Mouse (Mus musculus): ENCODE results near the gene H2-K1.

Gene H2-K1

DNA sequence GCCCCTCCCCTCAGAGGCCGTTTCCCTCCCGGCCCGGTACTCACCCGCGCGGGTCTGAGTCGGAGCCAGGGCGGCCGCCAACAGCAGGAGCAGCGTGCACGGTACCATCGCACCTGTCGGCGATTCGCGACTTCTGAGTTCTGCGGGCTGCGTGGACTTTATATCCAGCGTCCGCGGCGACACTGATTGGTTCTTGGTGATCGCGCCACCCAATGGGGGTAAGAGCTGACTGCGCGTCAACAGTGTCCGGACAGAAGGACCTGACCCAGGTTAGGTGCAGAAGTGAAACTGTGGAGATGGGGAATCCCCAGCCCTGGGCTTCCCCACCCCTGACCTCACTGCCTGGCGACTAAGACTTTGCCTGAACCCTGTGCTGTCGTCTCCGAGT lies at the start of gene H2-K1:
Gene H2-K1 (minus strand): TSS at position 198 of the 388 bp plus-strand sequence.
- peak; percentile 73 for DNase-seq (ENCODE audit: low spot score)

- no peak for DNase-seq (ENCODE audit: low spot score)
Observed at GRCm38 (mm10) chr17:34047404-34048050, 47.4 kb upstream of the H2-K1 start.

DNA sequence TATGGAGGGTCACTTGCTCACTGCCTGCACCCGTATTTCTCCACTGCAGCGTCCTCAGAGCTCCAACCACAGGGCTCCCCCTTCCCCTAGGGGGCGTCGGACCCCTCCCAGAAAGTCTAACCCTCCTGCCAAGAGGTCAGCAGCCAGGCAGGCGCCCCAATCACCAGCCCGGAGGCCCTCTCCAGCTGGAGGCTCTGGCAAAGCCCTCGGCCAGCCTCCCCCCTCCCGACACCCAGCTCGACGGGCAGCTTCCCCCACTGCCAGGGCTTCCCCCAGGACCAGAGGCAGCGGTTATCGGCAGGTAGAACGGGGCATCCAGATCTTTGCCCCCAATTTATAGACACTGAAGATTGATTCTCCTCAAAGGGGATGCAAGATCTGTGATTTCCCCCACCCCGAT lies 45.8 kb upstream of the H2-K1 start:
- DNase-seq (ENCODE audit: low spot score) = no peak

GRCm38 (mm10) chr17:34039562-34040450 lies 39.7 kb upstream of the H2-K1 start:
- DNase-seq (ENCODE audit: low spot score) = no peak

- DNase-seq (ENCODE audit: low spot score) = no peak
Observed at GRCm38 (mm10) chr17:34038878-34039561, 38.9 kb upstream of the H2-K1 start, which contains the start of gene Col11a2. Col11a2 (plus strand) TSS chr17:34039437.

DNA sequence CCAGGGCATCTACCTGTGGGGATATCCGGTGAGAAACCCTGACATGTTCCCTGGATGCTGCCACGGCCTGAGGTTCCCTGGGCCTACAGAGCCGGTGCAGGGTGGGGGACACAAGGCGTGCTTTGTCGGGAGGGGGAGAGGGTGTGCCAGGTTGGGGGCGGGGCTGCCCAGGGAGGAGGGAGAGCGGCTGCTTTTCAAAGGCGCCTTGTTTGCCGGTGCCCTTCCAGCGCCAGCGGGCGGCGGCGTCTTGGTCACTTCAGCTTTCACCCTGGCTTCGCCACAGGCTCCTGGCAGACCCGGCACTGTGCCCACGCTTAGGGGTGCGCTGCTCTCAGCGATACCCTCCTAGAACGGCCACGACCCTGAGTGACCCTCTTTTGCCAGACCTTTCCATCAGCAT lies 38.3 kb upstream of the H2-K1 start:
- no peak for DNase-seq (ENCODE audit: low spot score)

DNA sequence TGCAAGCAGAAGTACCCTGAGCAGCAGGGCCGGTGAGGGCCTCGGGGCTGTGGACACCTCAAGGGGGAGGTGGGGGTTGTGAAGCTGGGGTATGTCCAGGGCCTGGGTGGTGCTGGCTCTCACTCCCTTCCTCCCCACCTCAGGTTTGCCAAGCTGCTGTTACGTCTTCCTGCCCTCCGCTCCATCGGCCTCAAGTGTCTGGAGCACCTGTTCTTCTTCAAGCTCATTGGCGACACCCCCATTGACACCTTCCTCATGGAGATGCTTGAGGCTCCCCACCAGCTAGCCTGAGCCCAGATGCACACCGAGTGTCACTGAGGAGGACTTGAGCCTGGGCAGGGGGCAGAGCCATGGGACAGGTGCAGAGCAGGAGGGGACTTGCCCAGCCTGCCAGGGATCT lies 37.1 kb upstream of the H2-K1 start:
- DNase-seq (ENCODE audit: low spot score) = no peak

- DNase-seq (ENCODE audit: low spot score) = no peak
Observed at GRCm38 (mm10) chr17:34036647-34037046, 36.5 kb upstream of the H2-K1 start.

DNA sequence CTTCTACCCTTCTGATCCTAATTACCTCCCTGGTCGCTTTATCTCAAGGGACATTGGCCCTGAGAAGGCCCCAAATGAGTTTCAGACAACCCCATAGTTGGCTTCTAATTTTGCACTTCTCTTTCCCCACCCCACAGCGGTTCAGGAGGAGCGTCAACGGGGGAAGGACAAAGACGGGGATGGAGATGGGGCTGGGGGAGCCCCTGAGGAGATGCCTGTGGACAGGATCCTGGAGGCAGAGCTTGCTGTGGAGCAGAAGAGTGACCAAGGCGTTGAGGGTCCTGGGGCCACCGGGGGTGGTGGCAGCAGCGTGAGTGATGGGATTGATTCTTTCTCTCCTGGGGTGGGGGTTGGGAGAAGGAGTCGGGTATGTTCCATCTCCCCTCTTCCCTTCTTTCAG lies 35.4 kb upstream of the H2-K1 start:
- no peak for DNase-seq (ENCODE audit: low spot score)

DNA sequence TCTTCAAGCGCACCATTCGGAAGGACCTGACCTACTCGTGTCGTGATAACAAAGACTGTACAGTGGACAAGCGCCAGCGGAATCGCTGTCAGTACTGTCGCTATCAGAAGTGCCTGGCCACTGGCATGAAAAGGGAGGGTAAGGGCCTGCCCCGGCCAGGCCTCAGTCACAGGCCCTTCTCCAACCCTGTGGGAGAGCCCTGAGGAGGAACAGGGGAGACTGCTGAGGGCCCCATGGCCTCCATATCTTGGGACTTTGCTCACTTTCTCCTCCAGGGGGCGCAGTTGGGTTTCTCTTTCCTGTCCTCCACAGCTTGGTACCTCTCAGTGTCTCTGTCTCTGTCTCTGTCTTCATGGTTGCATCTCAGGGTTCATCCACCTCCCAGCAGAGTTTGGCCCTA lies 33.9 kb upstream of the H2-K1 start:
- no peak for DNase-seq (ENCODE audit: low spot score)

DNA sequence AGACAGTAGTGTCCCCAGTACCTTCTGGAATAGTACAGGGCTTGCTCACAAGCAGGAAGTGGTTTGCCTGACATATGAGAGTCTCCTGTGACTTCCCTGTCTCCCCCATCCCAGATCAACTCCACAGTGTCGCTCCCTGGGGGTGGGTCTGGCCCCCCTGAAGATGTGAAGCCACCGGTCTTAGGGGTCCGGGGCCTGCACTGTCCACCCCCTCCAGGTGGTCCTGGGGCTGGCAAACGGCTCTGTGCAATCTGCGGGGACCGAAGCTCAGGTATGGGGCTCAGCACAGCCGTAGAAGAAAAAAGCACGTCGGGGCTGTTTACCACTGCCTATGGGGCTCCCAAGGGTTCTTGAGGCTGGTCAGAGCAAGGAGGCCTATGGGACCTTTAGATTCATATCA lies 33.3 kb upstream of the H2-K1 start:
- no peak for DNase-seq (ENCODE audit: low spot score)

- DNase-seq (ENCODE audit: low spot score) = no peak
Observed at GRCm38 (mm10) chr17:34032806-34033205, 32.7 kb upstream of the H2-K1 start.

GRCm38 (mm10) chr17:34032174-34032632 lies 32.1 kb upstream of the H2-K1 start:
- peak; percentile 37 for DNase-seq (ENCODE audit: low spot score)

GRCm38 (mm10) chr17:34031465-34032173 lies 31.5 kb upstream of the H2-K1 start, which contains the start of the genes Slc39a7 and Rxrb:
Slc39a7 (minus strand) TSS chr17:34031682.
Rxrb (plus strand) TSS chr17:34031812.
- DNase-seq (ENCODE audit: low spot score) = peak; percentile 99

GRCm38 (mm10) chr17:34030861-34031326 lies 30.7 kb upstream of the H2-K1 start:
- DNase-seq (ENCODE audit: low spot score) = no peak

DNA sequence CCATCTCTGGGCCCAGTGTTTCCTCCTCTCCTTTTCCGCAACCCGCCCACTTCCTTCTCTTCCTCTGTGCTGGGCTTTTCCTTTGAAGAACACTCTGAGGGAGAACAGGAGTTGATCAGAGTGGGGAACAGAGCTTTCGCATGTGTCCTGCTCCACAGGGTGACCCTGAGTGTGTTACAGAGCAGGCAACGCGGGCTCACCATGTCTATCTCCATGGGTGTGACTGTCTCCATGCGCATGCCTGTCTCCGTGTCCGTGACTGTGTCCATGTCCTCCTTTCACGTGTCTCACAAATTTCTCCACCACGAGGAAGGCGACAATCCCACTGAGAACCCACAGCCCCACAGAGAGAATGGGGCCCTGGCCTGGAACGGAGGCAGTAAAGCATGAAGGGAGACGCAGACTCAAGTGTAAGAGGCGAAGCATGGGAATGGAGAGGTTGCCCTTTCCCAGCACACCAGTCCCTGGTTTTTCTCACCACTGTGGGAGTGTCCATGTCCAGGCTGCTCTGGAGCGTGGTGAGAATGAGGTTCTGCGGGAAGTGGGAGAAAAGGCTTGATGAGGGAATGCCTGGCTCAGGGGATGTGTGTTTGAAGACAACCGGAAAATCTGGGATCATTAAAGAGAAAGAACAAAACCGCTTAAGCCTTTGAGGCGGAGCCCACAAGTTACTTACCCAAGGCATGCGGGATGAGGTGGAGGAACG lies 29.9 kb upstream of the H2-K1 start:
- DNase-seq (ENCODE audit: low spot score) = no peak

GRCm38 (mm10) chr17:34029150-34029889 lies 29.2 kb upstream of the H2-K1 start:
- DNase-seq (ENCODE audit: low spot score) = no peak

GRCm38 (mm10) chr17:34028501-34029149 lies 28.5 kb upstream of the H2-K1 start:
- DNase-seq (ENCODE audit: low spot score) = no peak

GRCm38 (mm10) chr17:34027656-34028223 lies 27.6 kb upstream of the H2-K1 start, which contains the start of gene H2-Ke6:
H2-Ke6 (minus strand) TSS chr17:34028060.
- DNase-seq (ENCODE audit: low spot score) = peak; percentile 74
